Mouse (Mus musculus) MEL (cell line): ENCODE measurements around the gene Mapk10. TPM values are rescaled to one million over a fixed set of nuclear protein-coding genes. Genes with fewer than 3 reads are reported as not detected.

Experiments
- DNase-seq: peaks from one replicate; pipeline ENCODE4 v3.0.0; 2011; ENCODE audit warnings: low read depth, low spot score
- H3K27ac ChIP-seq: 2 replicates; pipeline ENCODE4 v1.5.1; 2012; ENCODE audit warnings: low read depth, mild to moderate bottlenecking, control low read depth, low read length, moderate library complexity; ENCODE audit not compliant: control insufficient read depth
- H3K27me3 ChIP-seq, 2 experiments: fragments of 150-350 bp in 1 of 2; sonication (generic) in 1 of 2; 2 replicates each; pipeline ENCODE4 v1.6.1; 2012; ENCODE audit warnings: low read length in 2 of 2, mild to moderate bottlenecking in 2 of 2, improper control_type of control experiment in 1 of 2, moderate library complexity in 1 of 2; ENCODE audit not compliant: insufficient read depth in 2 of 2, control insufficient read depth in 1 of 2
- H3K36me3 ChIP-seq, 2 experiments: 2 replicates each; pipeline ENCODE4 v1.6.1; 2012 to 2014; ENCODE audit warnings: low read length in 2 of 2, improper control_type of control experiment in 1 of 2, inconsistent platforms in 1 of 2, mild to moderate bottlenecking in 1 of 2; ENCODE audit not compliant: insufficient read depth in 2 of 2, control insufficient read depth in 1 of 2
- H3K4me1 ChIP-seq, 2 experiments: fragments of 150-350 bp in 1 of 2; sonication (generic) in 1 of 2; 2 replicates each; pipeline ENCODE4 v1.6.1; 2012; ENCODE audit warnings: low read length in 2 of 2, improper control_type of control experiment in 1 of 2, mild to moderate bottlenecking in 1 of 2; ENCODE audit not compliant: insufficient read depth in 2 of 2, control insufficient read depth in 1 of 2
- H3K4me3 ChIP-seq, 2 experiments: fragments of 150-350 bp in 1 of 2; sonication (generic) in 1 of 2; 2 replicates each; pipeline ENCODE4 v1.5.1; 2012; ENCODE audit warnings: low read depth in 2 of 2, low read length in 2 of 2, mild to moderate bottlenecking in 2 of 2, moderate library complexity in 2 of 2, control low read depth in 1 of 2, improper control_type of control experiment in 1 of 2; ENCODE audit not compliant: control insufficient read depth in 1 of 2, insufficient read depth in 1 of 2
- H3K79me2 ChIP-seq: 2 replicates; pipeline ENCODE4 v1.6.1; 2012; ENCODE audit warnings: mild to moderate bottlenecking, low read length, moderate library complexity; ENCODE audit not compliant: control insufficient read depth, poor library complexity, insufficient read depth
- H3K9ac ChIP-seq: 2 replicates; pipeline ENCODE4 v1.6.1; 2012; ENCODE audit warnings: low read depth, mild to moderate bottlenecking, control low read depth, low read length, moderate library complexity; ENCODE audit not compliant: control insufficient read depth, poor library complexity, severe bottlenecking
- H3K9me3 ChIP-seq: fragments of 150-350 bp; sonication (generic); replicated peaks from 2 replicates; pipeline ENCODE4 v1.6.1; 2012; ENCODE audit warnings: mild to moderate bottlenecking, low read length, improper control_type of control experiment, moderate library complexity; ENCODE audit not compliant: insufficient read depth
- BHLHE40 ChIP-seq: IDR thresholded peaks from 2 replicates; pipeline ENCODE4 v1.6.1; 2012; ENCODE audit warnings: low read depth, mild to moderate bottlenecking, inconsistent platforms, low read length, improper control_type of control experiment, borderline replicate concordance
- CHD1 ChIP-seq: IDR thresholded peaks from 2 replicates; pipeline ENCODE4 v1.6.1; 2012; ENCODE audit warnings: low read depth, mild to moderate bottlenecking, inconsistent platforms, low read length, improper control_type of control experiment
- E2F4 ChIP-seq: IDR thresholded peaks from 2 replicates; pipeline ENCODE4 v1.6.1; 2011; ENCODE audit warnings: low read depth, low read length, improper control_type of control experiment, borderline replicate concordance
- EP300 ChIP-seq, 2 experiments: IDR thresholded peaks; 2 replicates each; pipeline ENCODE4 v1.6.1; 2011; ENCODE audit warnings: improper control_type of control experiment in 2 of 2, low read length in 2 of 2, low read depth in 1 of 2, mild to moderate bottlenecking in 1 of 2
- ETS1 ChIP-seq: IDR thresholded peaks from 2 replicates; pipeline ENCODE4 v1.6.1; 2012; ENCODE audit warnings: low read depth, mild to moderate bottlenecking, inconsistent platforms, low read length, improper control_type of control experiment, moderate library complexity
- GABPA ChIP-seq: IDR thresholded peaks from 2 replicates; pipeline ENCODE4 v1.6.1; 2012; ENCODE audit warnings: low read depth, mild to moderate bottlenecking, inconsistent platforms, low read length, improper control_type of control experiment, moderate library complexity
- GATA1 ChIP-seq: IDR thresholded peaks from 2 replicates; pipeline ENCODE4 v1.6.1; 2011; ENCODE audit warnings: low read depth, low read length, improper control_type of control experiment
- HCFC1 ChIP-seq: IDR thresholded peaks from 2 replicates; pipeline ENCODE4 v1.6.1; 2012; ENCODE audit warnings: low read depth, mild to moderate bottlenecking, inconsistent platforms, low read length, improper control_type of control experiment, moderate library complexity
- JUND ChIP-seq: IDR thresholded peaks from 2 replicates; pipeline ENCODE4 v1.6.1; 2011; ENCODE audit warnings: low read depth, mild to moderate bottlenecking, improper control_type of control experiment, low read length
- KAT2A ChIP-seq: conservative IDR thresholded peaks from 2 replicates; pipeline ENCODE4 v1.6.1; 2012; ENCODE audit warnings: low read depth, low read length, improper control_type of control experiment, inconsistent platforms
- MAX ChIP-seq: IDR thresholded peaks from 2 replicates; pipeline ENCODE4 v1.6.1; 2011; ENCODE audit warnings: low read length, improper control_type of control experiment
- MXI1 ChIP-seq: IDR thresholded peaks from 2 replicates; pipeline ENCODE4 v1.6.1; 2011; ENCODE audit warnings: mild to moderate bottlenecking, low read depth, low read length, improper control_type of control experiment
- MYB ChIP-seq: IDR thresholded peaks from 2 replicates; pipeline ENCODE4 v1.6.1; 2011; ENCODE audit warnings: mild to moderate bottlenecking, low read depth, low read length, improper control_type of control experiment
- NRF1 ChIP-seq: IDR thresholded peaks from 2 replicates; pipeline ENCODE4 v1.6.1; 2014; ENCODE audit warnings: low read depth, mild to moderate bottlenecking, inconsistent platforms, low read length, improper control_type of control experiment, moderate library complexity; ENCODE audit not compliant: poor library complexity, insufficient read depth, severe bottlenecking
- POLR2AphosphoS2 ChIP-seq: IDR thresholded peaks from 2 replicates; pipeline ENCODE4 v1.6.1; 2011; ENCODE audit warnings: low read length, improper control_type of control experiment
- SIN3A ChIP-seq: IDR thresholded peaks from 2 replicates; pipeline ENCODE4 v1.6.1; 2012; ENCODE audit warnings: low read length, improper control_type of control experiment, inconsistent platforms
- TBP ChIP-seq: IDR thresholded peaks from 2 replicates; pipeline ENCODE4 v1.8.0; 2011; ENCODE audit warnings: low read depth, low read length, improper control_type of control experiment
- UBTF ChIP-seq: IDR thresholded peaks from 2 replicates; pipeline ENCODE4 v1.6.1; 2012; ENCODE audit warnings: low read depth, mild to moderate bottlenecking, inconsistent platforms, low read length, improper control_type of control experiment, moderate library complexity, borderline replicate concordance; ENCODE audit not compliant: insufficient read depth
- USF1 ChIP-seq: IDR thresholded peaks from 2 replicates; pipeline ENCODE4 v1.6.1; 2014; ENCODE audit warnings: low read depth, mild to moderate bottlenecking, inconsistent platforms, low read length, improper control_type of control experiment, moderate library complexity
- ZC3H11A ChIP-seq: IDR thresholded peaks from 2 replicates; pipeline ENCODE4 v1.6.1; 2012; ENCODE audit warnings: low read depth, mild to moderate bottlenecking, inconsistent platforms, low read length, improper control_type of control experiment
- ZKSCAN1 ChIP-seq: IDR thresholded peaks from 2 replicates; pipeline ENCODE4 v1.6.1; 2012; ENCODE audit warnings: low read depth, mild to moderate bottlenecking, inconsistent platforms, low read length, improper control_type of control experiment, moderate library complexity
- ZMIZ1 ChIP-seq: IDR thresholded peaks from 2 replicates; pipeline ENCODE4 v1.6.1; 2012; ENCODE audit warnings: low read depth, mild to moderate bottlenecking, inconsistent platforms, low read length, improper control_type of control experiment, moderate library complexity
- ZNF384 ChIP-seq: IDR thresholded peaks from 2 replicates; pipeline ENCODE4 v1.6.1; 2012; ENCODE audit warnings: low read depth, mild to moderate bottlenecking, inconsistent platforms, low read length, improper control_type of control experiment
- polyA plus RNA-seq, 2 experiments: library from polyadenylated mRNA; stranded (reverse) in 1 of 2; unstranded in 1 of 2; fragments of >175 nt in 1 of 2; fragments of >200 nt in 1 of 2; gene quantifications; 2 replicates each; pipeline versions ENCODE4 v1.2.1 to v1.2.4; 2012; ENCODE audit warnings: low replicate concordance in 2 of 2, low read depth in 1 of 2; ENCODE audit not compliant: insufficient read length in 2 of 2, insufficient read depth in 1 of 2, missing spikeins in 1 of 2
- total RNA-seq: library from RNA; depleted of rRNA; stranded (reverse); fragments of 300-350 nt; gene quantifications from 2 replicates; pipeline ENCODE4 v1.2.3, GENCODE M21; 2012

Mapk10 gene
- total and polyA plus RNA-seq, 3 experiments = not detected

- Histone ChIP-seq H3K27me3 (no peaks in the 10 kb centered on the region), H3K4me3 (no peak overlapping the region), H3K9me3 (no peaks in the 10 kb centered on the region), H3K9ac (no peak overlapping the region), H3K36me3 (no peaks in the 10 kb centered on the region), H3K79me2 (no peaks in the 10 kb centered on the region), H3K4me1 (no peaks in the 10 kb centered on the region), H3K27ac (no peak overlapping the region)
- TF ChIP-seq USF1 (no peak), ETS1 (no peak), POLR2AphosphoS2 (no peak), EP300 (IDR thresholded peaks at IDR 0.05; ENCODE audit: low read depth in 1 of 2, low read length in 2 of 2) (no peak), BHLHE40 (no peak), MXI1 (no peak), GABPA (no peak), SIN3A (no peak), JUND (no peak), MAX (no peak), NRF1 (no peak)
- no peak for DNase-seq
Measured at GRCm38 (mm10) chr5:103140935-103141334, 70.2 kb downstream of the Mapk10 start.

GRCm38 (mm10) chr5:103134839-103135238 lies 76.3 kb downstream of the Mapk10 start:
- Histone ChIP-seq H3K36me3 (no peaks in the 10 kb centered on the region), H3K9me3 (no peaks in the 10 kb centered on the region), H3K9ac (no peak overlapping the region), H3K27me3 (no peaks in the 10 kb centered on the region), H3K4me1 (no peaks in the 10 kb centered on the region), H3K79me2 (no peaks in the 10 kb centered on the region), H3K27ac (no peak overlapping the region), H3K4me3 (no peak overlapping the region)
- no peak for DNase-seq
- TF ChIP-seq E2F4 = no peak
- no peak for TF ChIP-seq ZMIZ1
- TF ChIP-seq ZKSCAN1 = no peak
- no peak for TF ChIP-seq JUND
- no peak for TF ChIP-seq CHD1
- TF ChIP-seq TBP = no peak
- TF ChIP-seq NRF1 = no peak
- TF ChIP-seq KAT2A = no peak

GRCm38 (mm10) chr5:103133626-103134025 lies 77.5 kb downstream of the Mapk10 start:
- Histone ChIP-seq H3K9ac (no peak overlapping the region), H3K79me2 (no peaks in the 10 kb centered on the region), H3K27ac (no peak overlapping the region), H3K9me3 (no peaks in the 10 kb centered on the region), H3K4me3 (no peak overlapping the region), H3K27me3 (no peaks in the 10 kb centered on the region), H3K4me1 (no peaks in the 10 kb centered on the region), H3K36me3 (no peaks in the 10 kb centered on the region)
- TF ChIP-seq GATA1 (no peak), MYB (no peak), KAT2A (no peak), HCFC1 (no peak), CHD1 (no peak), SIN3A (no peak), ZNF384 (no peak), ZC3H11A (no peak), UBTF (no peak), MAX (no peak), ZMIZ1 (no peak)
- DNase-seq = no peak
